Mouse (Mus musculus) kidney, adult 18-20 months (tissue): Measurements from ENCODE around the gene Cand2.

Experiments used
- DNase-seq: peaks from one replicate; pipeline ENCODE4 v3.0.0; 2021

Cand2 gene

GRCm38 (mm10) chr6:115832152-115832850 is 58.0 kb downstream of the Cand2 start:
- DNase-seq: no peak

GRCm38 (mm10) chr6:115833861-115834260 is 59.5 kb downstream of the Cand2 start:
- no peak for DNase-seq

GRCm38 (mm10) chr6:115838161-115838597 is 63.8 kb downstream of the Cand2 start, which contains the start of gene Efcab12:
Efcab12 (minus strand) TSS chr6:115838412.
- peak; percentile 75 for DNase-seq

- DNase-seq: no peak
Measured at GRCm38 (mm10) chr6:115838745-115839144, 64.4 kb downstream of the Cand2 start.

- DNase-seq: no peak
Measured at GRCm38 (mm10) chr6:115845006-115845405, 70.7 kb downstream of the Cand2 start.

GRCm38 (mm10) chr6:115846640-115847411 is 72.5 kb downstream of the Cand2 start:
- DNase-seq: peak; percentile 67

- no peak for DNase-seq
Measured at GRCm38 (mm10) chr6:115848598-115849304, 74.4 kb downstream of the Cand2 start.

- DNase-seq: no peak
Measured at GRCm38 (mm10) chr6:115852446-115853090, 78.2 kb downstream of the Cand2 start.

- DNase-seq: peak; percentile 98
Measured at GRCm38 (mm10) chr6:115853091-115853813, 78.9 kb downstream of the Cand2 start, which contains the start of the genes Mbd4 and Ift122. Mbd4 (minus strand) TSS chr6:115853371. Ift122 (plus strand) TSS chr6:115853470.

GRCm38 (mm10) chr6:115853985-115854384 is 79.6 kb downstream of the Cand2 start:
- no peak for DNase-seq

GRCm38 (mm10) chr6:115854432-115854831 is 80.1 kb downstream of the Cand2 start:
- no peak for DNase-seq
